Mouse (Mus musculus) cerebellum, adult 2 months (tissue): Measurements from ENCODE around the gene Tmem11. TPM values are rescaled to one million over a fixed set of nuclear protein-coding genes. Genes with fewer than 3 reads are reported as not detected.

Experiments
- DNase-seq, 2 experiments: peaks; one replicate each; pipeline ENCODE4 v3.0.0; 2021
- H3K27ac ChIP-seq: fragments of 200-500 bp; 2 replicates; pipeline ENCODE4 v1.5.1; 2012; ENCODE audit warnings: low read length, control low read depth, inconsistent platforms; ENCODE audit not compliant: insufficient read depth
- H3K27me3 ChIP-seq: fragments of 200-500 bp; 2 replicates; pipeline ENCODE4 v1.6.1; 2012; ENCODE audit warnings: inconsistent platforms, mild to moderate bottlenecking, low read length, moderate library complexity; ENCODE audit not compliant: control insufficient read depth, insufficient read depth
- H3K4me1 ChIP-seq: fragments of 200-500 bp; 2 replicates; pipeline ENCODE4 v1.6.1; 2011; ENCODE audit warnings: low read length; ENCODE audit not compliant: control insufficient read depth, insufficient read depth
- H3K4me3 ChIP-seq: fragments of 200-500 bp; replicated peaks from 2 replicates; pipeline ENCODE3; 2011; ENCODE audit warnings: mild to moderate bottlenecking, low read depth, low read length, control low read depth; ENCODE audit not compliant: insufficient read depth
- CTCF ChIP-seq: fragments of 200-500 bp; IDR thresholded peaks from 2 replicates; pipeline ENCODE4 v1.5.1; 2011; ENCODE audit warnings: low read depth, mild to moderate bottlenecking, control low read depth, low read length, moderate library complexity, borderline replicate concordance; ENCODE audit not compliant: insufficient read depth
- POLR2A ChIP-seq: fragments of 200-500 bp; IDR thresholded peaks from 2 replicates; pipeline ENCODE4 v1.6.1; 2011; ENCODE audit warnings: low read length, control low read depth, borderline replicate concordance; ENCODE audit not compliant: insufficient read depth
- WGBS: fragments of 180-500 bp; shearing (Covaris S2); methylation state at CpG from one replicate; pipeline ENCODE4 v1.1.7; 2018; 5-methylcytosine and 5-hydroxymethylcytosine counted together
- polyA plus RNA-seq: library from polyadenylated mRNA; depleted of rRNA; stranded (reverse); fragments of >200 nt; gene quantifications from 2 replicates; pipeline ENCODE4 v1.2.3, GENCODE M21; 2012; rRNA removed

The Tmem11 gene
- polyA plus RNA-seq, 1 experiment: 62.7 TPM

DNA sequence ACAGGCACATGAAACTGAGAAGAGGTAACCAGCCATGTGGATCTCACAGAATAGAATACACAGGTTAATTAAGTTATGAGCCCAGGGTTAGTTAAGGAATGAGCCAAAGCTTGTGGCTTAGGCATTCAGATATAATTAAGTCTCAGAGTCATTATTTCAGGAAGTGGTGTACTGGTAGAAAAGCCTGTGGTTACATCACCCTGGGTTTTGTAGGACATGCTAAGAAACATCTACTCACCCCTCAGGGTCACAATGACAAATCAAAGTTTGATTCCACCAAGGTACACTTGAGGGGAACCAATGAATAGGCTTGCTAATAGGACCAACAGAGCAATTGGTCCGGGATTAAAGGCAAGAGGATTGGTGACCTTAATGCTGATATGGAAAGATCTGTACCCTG, 52.4 kb downstream of the Tmem11 start:
- WGBS: 47% methylated on average over 1 of the region's 1 CpGs
- DNase-seq: no peak
- H3K4me1 ChIP-seq: 0 out of 2 replicates have a peak, but pooled peaks cover 3% of the 10 kb centered on the region
- TF ChIP-seq POLR2A (no peak), CTCF (no peak)
- H3K27me3 ChIP-seq: no peaks in the 10 kb centered on the region
- H3K27ac ChIP-seq: no peak overlapping the region
- H3K4me3 ChIP-seq: no peak overlapping the region

GRCm38 (mm10) chr11:60825191-60825590, 53.9 kb downstream of the Tmem11 start:
- Histone ChIP-seq H3K27me3 (no peaks in the 10 kb centered on the region), H3K27ac (no peak overlapping the region), H3K4me1 (no peaks in the 10 kb centered on the region), H3K4me3 (no peak overlapping the region)
- TF ChIP-seq CTCF: no peak
- no peak for DNase-seq
- 84% methylated on average over 3 of the region's 3 CpGs for WGBS

- no peaks in the 10 kb centered on the region for H3K4me1 ChIP-seq
Measured at GRCm38 (mm10) chr11:60823771-60824170, 55.3 kb downstream of the Tmem11 start.

GRCm38 (mm10) chr11:60816398-60816797, 62.7 kb downstream of the Tmem11 start:
- WGBS: 62% methylated on average over 5 of the region's 5 CpGs
- Histone ChIP-seq H3K4me3 (no peak overlapping the region), H3K27me3 (no peaks in the 10 kb centered on the region), H3K27ac (no peak overlapping the region), H3K4me1 (no peaks in the 10 kb centered on the region)
- TF ChIP-seq POLR2A (no peak), CTCF (no peak)
- no peak for DNase-seq

More at GRCm38 (mm10) chr11:60823771-60824170, 55.3 kb downstream of the Tmem11 start:
- no peak overlapping the region for H3K4me3 ChIP-seq
- TF ChIP-seq POLR2A: no peak
- 66% methylated on average over 2 of the region's 2 CpGs for WGBS
- no peak overlapping the region for H3K27ac ChIP-seq
- no peak for DNase-seq
- no peaks in the 10 kb centered on the region for H3K27me3 ChIP-seq

Other genes with a start within 250 kb of the Tmem11 start
- gene Llgl1, start 179.5 kb downstream of the Tmem11 start, polyA plus RNA-seq: 88.3 and 90.5 TPM in 2 replicates
- 160 and 177 TPM in 2 replicates for gene Flii, start 152.0 kb downstream of the Tmem11 start, polyA plus RNA-seq
- gene Mief2, start 150.9 kb downstream of the Tmem11 start, polyA plus RNA-seq: 27.4 and 28.4 TPM in 2 replicates
- gene Top3a, start 101.9 kb downstream of the Tmem11 start, polyA plus RNA-seq: 6.8 and 7.2 TPM in 2 replicates
- 16.4 and 17.5 TPM in 2 replicates for gene Smcr8, start 101.7 kb downstream of the Tmem11 start, polyA plus RNA-seq
- 3.3 and 4.5 TPM in 2 replicates for gene Shmt1, start 67.6 kb downstream of the Tmem11 start, polyA plus RNA-seq
- 21.5 and 21.9 TPM in 2 replicates for gene Dhrs7b, start 48.6 kb downstream of the Tmem11 start, polyA plus RNA-seq
- 16.6 and 16.7 TPM in 2 replicates for gene Natd1, start 35.5 kb upstream of the Tmem11 start, polyA plus RNA-seq
- 15.6 and 18.2 TPM in 2 replicates for gene Map2k3, start 52.8 kb upstream of the Tmem11 start, polyA plus RNA-seq
- 80.1 and 87.2 TPM in 2 replicates for gene Kcnj12, start 143.3 kb upstream of the Tmem11 start, polyA plus RNA-seq
- 1.4 TPM in 2 replicates for gene Tnfrsf13b, start 247.5 kb upstream of the Tmem11 start, polyA plus RNA-seq